Mouse (Mus musculus) CH12.LX (cell line): ENCODE results near the gene Ppp1r11. TPM values are rescaled to one million over a fixed set of nuclear protein-coding genes. Genes with fewer than 3 reads are reported as not detected.

ENCODE experiments used
- DNase-seq: peaks from one replicate; pipeline ENCODE4 v3.0.0-alpha.2; 2013; ENCODE audit errors: extremely low read depth
- H3K27ac ChIP-seq: 2 replicates; pipeline ENCODE4 v1.5.1; 2012; ENCODE audit warnings: low read depth, mild to moderate bottlenecking, control low read depth, moderate library complexity; ENCODE audit not compliant: insufficient read depth
- H3K27me3 ChIP-seq: replicated peaks from 2 replicates; pipeline ENCODE3; 2012; ENCODE audit warnings: inconsistent platforms
- H3K36me3 ChIP-seq, 2 experiments: replicated peaks in 1 of 2; 2 replicates each; pipeline versions ENCODE3 to v1.6.1; 2012; ENCODE audit warnings: inconsistent platforms in 1 of 2, low read length in 1 of 2, mild to moderate bottlenecking in 1 of 2, mixed read lengths in 1 of 2, moderate library complexity in 1 of 2; ENCODE audit not compliant: control insufficient read depth in 1 of 2, insufficient read depth in 1 of 2
- H3K4me1 ChIP-seq, 2 experiments: 2 replicates each; pipeline ENCODE4 v1.6.1; 2012; ENCODE audit warnings: inconsistent platforms in 1 of 2, moderate library complexity in 1 of 2; ENCODE audit not compliant: insufficient read depth in 2 of 2, control insufficient read depth in 1 of 2
- H3K4me2 ChIP-seq: 2 replicates; pipeline ENCODE4 v1.6.1; 2012; ENCODE audit warnings: low read depth, mild to moderate bottlenecking, control low read depth; ENCODE audit not compliant: poor library complexity, insufficient read depth, severe bottlenecking
- H3K4me3 ChIP-seq, 3 experiments: fragments of 150-350 bp in 1 of 3; sonication (generic) in 1 of 3; replicated peaks in 1 of 3; 2 replicates each; pipeline versions ENCODE3 to v1.5.1; 2011 to 2012; ENCODE audit warnings: low read depth in 2 of 3, low read length in 2 of 3, mild to moderate bottlenecking in 2 of 3, moderate library complexity in 2 of 3, control low read depth in 1 of 3, improper control_type of control experiment in 1 of 3, inconsistent platforms in 1 of 3, mixed read lengths in 1 of 3; ENCODE audit not compliant: poor library complexity in 1 of 3
- H3K79me2 ChIP-seq: replicated peaks from 2 replicates; pipeline ENCODE4 v1.6.1; 2012; ENCODE audit warnings: mild to moderate bottlenecking, moderate library complexity; ENCODE audit not compliant: control insufficient read depth, poor library complexity, insufficient read depth, severe bottlenecking; ENCODE audit errors: extremely low read depth
- H3K9ac ChIP-seq: 2 replicates; pipeline ENCODE4 v1.6.1; 2012; ENCODE audit warnings: low read depth, mild to moderate bottlenecking, control low read depth, moderate library complexity; ENCODE audit not compliant: insufficient read depth
- H3K9me3 ChIP-seq: replicated peaks from 2 replicates; pipeline ENCODE3; 2012; ENCODE audit warnings: low read length, inconsistent platforms, mixed read lengths
- BHLHE40 ChIP-seq: IDR thresholded peaks from 2 replicates; pipeline ENCODE4 v1.6.1; 2011; ENCODE audit warnings: mild to moderate bottlenecking, low read depth, low read length, improper control_type of control experiment
- CHD1 ChIP-seq: IDR thresholded peaks from 2 replicates; pipeline ENCODE4 v1.6.1; 2012; ENCODE audit warnings: low read depth, low read length, improper control_type of control experiment, inconsistent platforms
- E2F4 ChIP-seq: IDR thresholded peaks from 2 replicates; pipeline ENCODE4 v1.6.1; 2011; ENCODE audit warnings: low read depth, low read length, improper control_type of control experiment; ENCODE audit not compliant: insufficient replicate concordance
- JUND ChIP-seq: conservative IDR thresholded peaks from 2 replicates; pipeline ENCODE4 v1.6.1; 2011; ENCODE audit warnings: low read depth, low read length, improper control_type of control experiment
- MAX ChIP-seq: IDR thresholded peaks from 2 replicates; pipeline ENCODE4 v1.6.1; 2011; ENCODE audit warnings: low read length, improper control_type of control experiment
- MAZ ChIP-seq: IDR thresholded peaks from 2 replicates; pipeline ENCODE4 v1.6.1; 2012; ENCODE audit warnings: low read depth, mild to moderate bottlenecking, inconsistent platforms, low read length, improper control_type of control experiment, moderate library complexity
- MEF2A ChIP-seq: IDR thresholded peaks from 2 replicates; pipeline ENCODE4 v1.6.1; 2014; ENCODE audit warnings: low read depth, mild to moderate bottlenecking, inconsistent platforms, low read length, improper control_type of control experiment, borderline replicate concordance
- MXI1 ChIP-seq: IDR thresholded peaks from 2 replicates; pipeline ENCODE4 v1.6.1; 2011; ENCODE audit warnings: mild to moderate bottlenecking, low read depth, low read length, improper control_type of control experiment
- PAX5 ChIP-seq: IDR thresholded peaks from 2 replicates; pipeline ENCODE4 v1.6.1; 2012; ENCODE audit warnings: low read length, inconsistent platforms, mixed read lengths
- SIN3A ChIP-seq: IDR thresholded peaks from 2 replicates; pipeline ENCODE4 v1.6.1; 2012; ENCODE audit warnings: low read length, improper control_type of control experiment, inconsistent platforms
- SMC3 ChIP-seq: IDR thresholded peaks from 2 replicates; pipeline ENCODE4 v1.6.1; 2011; ENCODE audit warnings: low read depth, low read length, improper control_type of control experiment
- TCF12 ChIP-seq: IDR thresholded peaks from 2 replicates; pipeline ENCODE4 v1.6.1; 2014; ENCODE audit warnings: low read depth, mild to moderate bottlenecking, inconsistent platforms, low read length, improper control_type of control experiment
- UBTF ChIP-seq: IDR thresholded peaks from 2 replicates; pipeline ENCODE4 v1.6.1; 2012; ENCODE audit warnings: low read depth, mild to moderate bottlenecking, inconsistent platforms, low read length, improper control_type of control experiment, moderate library complexity
- USF2 ChIP-seq: conservative IDR thresholded peaks from 2 replicates; pipeline ENCODE4 v1.6.1; 2011; ENCODE audit warnings: low read depth, low read length, improper control_type of control experiment
- ZMIZ1 ChIP-seq: IDR thresholded peaks from 2 replicates; pipeline ENCODE4 v1.6.1; 2012; ENCODE audit warnings: low read depth, mild to moderate bottlenecking, inconsistent platforms, low read length, improper control_type of control experiment
- ZNF384 ChIP-seq: IDR thresholded peaks from 2 replicates; pipeline ENCODE4 v1.6.1; 2012; ENCODE audit warnings: low read depth, low read length, improper control_type of control experiment, inconsistent platforms
- dilution Hi-C: fragments of 300-500 bp; cut with MboI; formaldehyde crosslinking; loops from 2 replicates; pipeline ENCODE4 v1.14.3; 2020; ENCODE audit warnings: low sequenced_read_pairs; ENCODE audit not compliant: extremely low pct_unique_long_range_greater_than_20kb, extremely low pct_ligation_motif_present
- in situ Hi-C: fragments of 300-500 bp; cut with MboI; formaldehyde crosslinking; loops from 3 replicates; pipeline ENCODE4 v1.14.3; 2019; ENCODE audit warnings: low sequenced_read_pairs, low pct_ligation_motif_present, low pct_unique_long_range_greater_than_20kb, mixed read lengths
- polyA plus RNA-seq: library from polyadenylated mRNA; unstranded; fragments of >175 nt; gene quantifications from 2 replicates; pipeline ENCODE4 v1.2.1, GENCODE M21; 2012; ENCODE audit warnings: low read depth; ENCODE audit not compliant: insufficient read length
- total RNA-seq, 2 experiments: library from RNA; depleted of rRNA; stranded (reverse); fragments of 300-350 nt in 1 of 2; fragments of >200 nt in 1 of 2; gene quantifications; 2 replicates each; pipeline ENCODE4 v1.2.3; 2012 to 2014

The Ppp1r11 gene
- total and polyA plus RNA-seq, 3 experiments: 120 to 238 (median 209) TPM

- in situ Hi-C loops: no loop called here
- Histone ChIP-seq H3K27me3 (peaks cover 10% of the 10 kb centered on the region), H3K36me3 (no peaks in the 10 kb centered on the region), H3K9ac (no peak overlapping the region), H3K27ac (no peak overlapping the region), H3K4me2 (no peak overlapping the region), H3K4me3 (no peak overlapping the region), H3K4me1 (peaks cover 0 to 12% of the 10 kb centered on the region in 2 experiments; a peak in 3 of 4 replicates), H3K79me2 (no peaks in the 10 kb centered on the region), H3K9me3 (no peaks in the 10 kb centered on the region)
- no peak for DNase-seq
- dilution Hi-C loops: no loop called here
- TF ChIP-seq CHD1: no peak
- TF ChIP-seq TCF12: no peak
- no peak for TF ChIP-seq E2F4
- no peak for TF ChIP-seq SMC3
- no peak for TF ChIP-seq USF2
- TF ChIP-seq SIN3A: no peak
- no peak for TF ChIP-seq MAX
These were observed 21.3 kb downstream of the Ppp1r11 start for GRCm38 (mm10) chr17:36930233-36930632.

DNA sequence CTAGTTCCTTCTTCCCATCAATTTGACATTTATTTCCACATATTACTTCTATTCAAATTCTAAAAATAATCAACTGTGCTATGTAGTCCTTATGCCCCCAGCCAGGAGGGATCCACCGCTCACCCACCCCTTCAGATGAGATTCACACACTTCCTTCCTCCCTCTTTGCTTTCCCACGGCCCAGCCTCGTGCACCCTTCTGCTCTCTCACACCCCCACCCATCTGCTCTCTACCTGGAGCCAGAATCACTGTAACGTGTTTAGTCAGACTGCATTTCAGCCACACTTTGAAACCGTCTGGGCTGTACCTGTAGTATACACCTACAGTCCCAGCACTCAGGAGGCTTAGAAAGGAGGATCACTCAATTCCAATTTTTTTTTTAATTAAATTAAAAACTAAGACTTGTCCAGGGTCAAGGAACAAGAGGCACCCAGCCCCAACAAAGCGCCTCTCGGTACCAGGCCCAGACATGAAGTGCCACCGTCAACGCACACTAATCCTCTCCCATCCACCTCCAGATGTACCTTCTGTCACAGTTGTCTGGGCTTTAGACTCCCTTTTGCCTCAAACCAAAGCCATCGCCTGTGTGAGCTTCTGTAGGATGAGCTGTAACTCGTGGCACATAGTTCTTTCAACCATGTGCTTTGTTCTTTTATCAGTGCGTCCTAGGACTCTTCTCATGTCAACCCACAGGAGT lies 22.2 kb downstream of the Ppp1r11 start:
- no peak overlapping the region for H3K9ac ChIP-seq
- no peak for TF ChIP-seq USF2
- no peak for TF ChIP-seq PAX5
- TF ChIP-seq UBTF: no peak
- TF ChIP-seq MAZ: no peak
- no peak for TF ChIP-seq SIN3A
- TF ChIP-seq ZMIZ1: no peak
- TF ChIP-seq ZNF384: no peak
- TF ChIP-seq JUND: no peak
- TF ChIP-seq BHLHE40: no peak
- TF ChIP-seq MAX: no peak
- TF ChIP-seq MEF2A: no peak
- no peak for TF ChIP-seq MXI1
- TF ChIP-seq SMC3: no peak
- TF ChIP-seq E2F4: no peak
- dilution Hi-C loops: no loop called here

More for the DNA sequence above, 22.2 kb downstream of the Ppp1r11 start:
- no peaks in the 10 kb centered on the region for H3K9me3 ChIP-seq
- H3K4me2 ChIP-seq: no peak overlapping the region
- no peaks in the 10 kb centered on the region for H3K79me2 ChIP-seq
- no peak overlapping the region for H3K4me3 ChIP-seq
- H3K27ac ChIP-seq: no peak overlapping the region
- peaks cover 12% of the 10 kb centered on the region for H3K27me3 ChIP-seq
- H3K4me1 ChIP-seq: peaks cover 0 to 12% of the 10 kb centered on the region in 2 experiments; a peak in 3 of 4 replicates
- no peaks in the 10 kb centered on the region for H3K36me3 ChIP-seq
- no peak for DNase-seq
- in situ Hi-C loops: no loop called here
